Mouse (Mus musculus) heart, embryonic 13.5 days (tissue): Measurements from ENCODE around the gene Peli2. TPM values are rescaled to one million over a fixed set of nuclear protein-coding genes. Genes with fewer than 3 reads are reported as not detected.

Experiments
- ATAC-seq: fragments of 200-750 bp; cut with Nextera tagmentation; 2 replicates; pipeline ENCODE4 v1.8.0; 2017; ENCODE audit warnings: moderate TSS enrichment; ENCODE audit not compliant: insufficient number of reproducible peaks, low FRiP score, low TSS enrichment; ENCODE audit errors: extremely low read depth
- H3K27ac ChIP-seq: fragments of 300-500 bp; sonication (generic); replicated peaks from 2 replicates; pipeline ENCODE4 v1.5.1; 2015; ENCODE audit warnings: moderate library complexity, mild to moderate bottlenecking, inconsistent platforms
- H3K27me3 ChIP-seq: fragments of 300-500 bp; sonication (generic); replicated peaks from 2 replicates; pipeline ENCODE4 v1.6.1; 2015; ENCODE audit warnings: mild to moderate bottlenecking, inconsistent platforms
- H3K36me3 ChIP-seq: fragments of 300-500 bp; sonication (generic); 2 replicates; pipeline ENCODE4 v1.6.1; 2015; ENCODE audit warnings: mild to moderate bottlenecking, inconsistent platforms
- H3K4me1 ChIP-seq: fragments of 300-500 bp; sonication (generic); 2 replicates; pipeline ENCODE4 v1.6.1; 2015; ENCODE audit warnings: inconsistent platforms
- H3K4me2 ChIP-seq: fragments of 300-500 bp; sonication (generic); 2 replicates; pipeline ENCODE4 v1.6.1; 2015; ENCODE audit warnings: inconsistent platforms, mild to moderate bottlenecking, moderate library complexity
- H3K4me3 ChIP-seq: fragments of 300-500 bp; sonication (generic); 2 replicates; pipeline ENCODE4 v1.5.1; 2015; ENCODE audit warnings: moderate library complexity, mild to moderate bottlenecking, inconsistent platforms
- H3K9ac ChIP-seq: fragments of 300-500 bp; sonication (generic); 2 replicates; pipeline ENCODE4 v1.6.1; 2015; ENCODE audit warnings: inconsistent platforms, mild to moderate bottlenecking, moderate library complexity
- H3K9me3 ChIP-seq: fragments of 300-500 bp; sonication (generic); 2 replicates; pipeline ENCODE4 v1.6.1; 2016; ENCODE audit warnings: inconsistent platforms
- WGBS: fragments of 180-500 bp; shearing (Covaris S2); methylation state at CpG from one replicate; pipeline ENCODE4 v1.1.7; 2015; ENCODE audit warnings: mixed read lengths; 5-methylcytosine and 5-hydroxymethylcytosine counted together
- polyA plus RNA-seq: library from polyadenylated mRNA; unstranded; fragments of >200 nt; fragmentation: Nextera tagmentation; extraction: Ambion mirVana; gene quantifications from 2 replicates; pipeline ENCODE4 v1.2.1, GENCODE M21; 2015

Peli2 gene
- polyA plus RNA-seq, 1 experiment from 2014 or later = 2.9 TPM

- ATAC-seq = no peak
- Histone ChIP-seq H3K9ac (no peak overlapping the region), H3K36me3 (no peaks in the 10 kb centered on the region), H3K9me3 (no peaks in the 10 kb centered on the region), H3K27ac (no peak overlapping the region), H3K4me3 (no peak overlapping the region), H3K4me2 (no peak overlapping the region), H3K4me1 (no peaks in the 10 kb centered on the region), H3K27me3 (peaks cover 6% of the 10 kb centered on the region)
- 85% methylated on average over 8 of the region's 8 CpGs for whole genome bisulfite sequencing
These were observed 34.0 kb downstream of the Peli2 start for GRCm38 (mm10) chr14:48154641-48155040.

GRCm38 (mm10) chr14:48155153-48155552 is 34.5 kb downstream of the Peli2 start:
- H3K4me1 ChIP-seq = no peaks in the 10 kb centered on the region
- 60% methylated on average over 13 of the region's 13 CpGs for WGBS
- H3K27ac ChIP-seq = no peak overlapping the region
- no peak overlapping the region for H3K4me3 ChIP-seq
- no peak for ATAC-seq
- H3K4me2 ChIP-seq = no peak overlapping the region
- H3K36me3 ChIP-seq = no peaks in the 10 kb centered on the region
- H3K9ac ChIP-seq = no peak overlapping the region
- peaks cover 1% of the 10 kb centered on the region; the same call in 1 of the 2 replicates for H3K27me3 ChIP-seq
- H3K9me3 ChIP-seq = no peaks in the 10 kb centered on the region

- H3K27ac ChIP-seq = no peak overlapping the region
- no peaks in the 10 kb centered on the region for H3K27me3 ChIP-seq
- no peak overlapping the region for H3K9ac ChIP-seq
- 75% methylated on average over 3 of the region's 3 CpGs for WGBS
- H3K4me2 ChIP-seq = no peak overlapping the region
- no peaks in the 10 kb centered on the region for H3K36me3 ChIP-seq
- no peak overlapping the region for H3K4me3 ChIP-seq
- ATAC-seq = no peak
- H3K4me1 ChIP-seq = no peaks in the 10 kb centered on the region
- no peaks in the 10 kb centered on the region for H3K9me3 ChIP-seq
These were observed 36.5 kb downstream of the Peli2 start for GRCm38 (mm10) chr14:48157085-48157484.

DNA sequence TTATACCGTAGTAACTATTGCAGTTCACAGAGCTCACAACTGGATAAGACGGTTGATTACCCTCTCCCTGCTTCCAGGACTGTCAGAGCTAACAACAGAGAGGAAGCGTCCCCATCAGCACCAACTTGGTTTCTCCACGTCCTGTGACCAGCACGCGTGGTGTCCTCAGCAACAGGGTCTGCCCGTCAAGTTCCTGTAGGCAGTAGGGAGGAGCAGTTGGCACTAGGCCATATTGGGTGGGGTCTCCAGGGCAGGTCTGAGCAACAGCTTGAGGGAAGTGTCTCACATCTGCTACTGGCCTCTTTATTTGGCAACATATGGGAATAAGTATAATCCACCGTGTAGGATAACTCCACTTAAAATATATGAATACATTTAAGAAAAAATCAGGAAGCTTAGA is 37.2 kb downstream of the Peli2 start:
- no peak for ATAC-seq
- 77% methylated on average over 8 of the region's 8 CpGs for WGBS
- Histone ChIP-seq H3K36me3 (no peaks in the 10 kb centered on the region), H3K27me3 (no peaks in the 10 kb centered on the region), H3K4me3 (no peak overlapping the region), H3K4me2 (no peak overlapping the region), H3K27ac (no peak overlapping the region), H3K4me1 (peaks cover 5% of the 10 kb centered on the region), H3K9ac (no peak overlapping the region), H3K9me3 (no peaks in the 10 kb centered on the region)

DNA sequence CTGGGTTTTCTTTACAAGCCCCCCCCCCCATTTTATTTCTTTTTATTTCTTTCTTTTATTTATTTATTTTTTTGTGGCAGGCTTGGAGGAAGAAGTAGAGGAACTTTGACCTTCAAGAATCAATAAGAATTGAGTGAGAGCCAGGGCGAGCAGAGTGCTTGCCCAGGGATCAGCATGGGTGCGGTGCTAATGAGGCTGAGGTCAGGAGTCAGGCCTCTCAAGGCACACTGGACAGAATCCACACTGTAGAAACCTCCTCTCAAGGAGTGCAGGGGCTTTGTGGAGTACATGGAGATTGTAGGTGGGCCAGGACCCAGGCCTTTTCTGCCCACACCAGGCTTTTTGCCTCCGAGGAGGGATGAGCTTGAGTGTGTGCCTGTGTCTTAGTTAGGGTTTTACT is 38.8 kb downstream of the Peli2 start:
- no peak for ATAC-seq
- Histone ChIP-seq H3K4me3 (no peak overlapping the region), H3K27ac (no peak overlapping the region), H3K9me3 (no peaks in the 10 kb centered on the region), H3K4me2 (no peak overlapping the region), H3K4me1 (peaks cover 15% of the 10 kb centered on the region), H3K27me3 (no peaks in the 10 kb centered on the region), H3K9ac (no peak overlapping the region), H3K36me3 (no peaks in the 10 kb centered on the region)
- 81% methylated on average over 3 of the region's 3 CpGs for WGBS

DNA sequence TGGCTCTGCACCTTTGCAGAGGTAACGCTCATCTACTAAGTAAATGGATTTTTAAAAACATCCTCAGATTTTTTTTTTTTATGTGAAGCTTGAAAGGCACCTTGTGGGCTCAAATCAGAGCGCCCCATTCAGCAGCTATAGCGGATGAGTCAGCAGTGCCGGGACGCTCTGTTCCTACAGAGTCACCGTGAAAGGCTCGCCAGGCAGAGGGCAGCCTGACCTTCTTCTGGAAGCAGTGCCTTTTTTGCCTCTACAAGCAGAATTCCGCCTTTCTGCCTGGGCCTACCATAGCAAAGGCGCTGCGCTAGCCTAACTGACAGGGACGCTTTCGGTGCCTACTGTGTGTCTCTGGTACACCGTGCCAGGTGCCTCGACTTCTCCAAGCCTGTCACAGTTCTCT is 41.8 kb downstream of the Peli2 start:
- H3K36me3 ChIP-seq = no peaks in the 10 kb centered on the region
- ATAC-seq = no peak
- H3K4me2 ChIP-seq = no peak overlapping the region
- H3K4me3 ChIP-seq = no peak overlapping the region
- no peak overlapping the region for H3K27ac ChIP-seq
- H3K27me3 ChIP-seq = 0 out of 2 replicates have a peak, but pooled peaks cover 3% of the 10 kb centered on the region
- H3K9ac ChIP-seq = no peak overlapping the region
- H3K4me1 ChIP-seq = peaks cover 15% of the 10 kb centered on the region
- H3K9me3 ChIP-seq = no peaks in the 10 kb centered on the region
- 66% methylated on average over 14 of the region's 14 CpGs for WGBS

DNA sequence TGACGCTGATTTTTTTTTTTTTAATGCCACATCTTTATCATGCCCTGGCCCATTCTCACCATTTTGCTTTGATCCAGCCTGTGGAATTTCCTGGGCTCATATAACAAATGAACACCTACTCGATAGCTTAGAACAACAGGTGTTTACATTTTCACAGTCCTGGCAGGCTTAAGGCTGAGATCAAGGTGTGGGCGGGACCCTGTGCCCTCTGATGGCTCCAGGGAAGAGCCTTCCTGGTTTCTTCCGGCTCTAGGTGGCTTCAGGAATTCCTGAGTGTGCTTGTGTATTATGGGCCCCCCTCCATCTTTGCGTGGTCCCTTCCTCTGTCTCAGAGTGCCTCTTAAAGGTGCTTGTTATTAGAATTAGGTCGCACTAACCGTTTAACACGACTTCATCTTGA is 44.3 kb downstream of the Peli2 start:
- Histone ChIP-seq H3K4me1 (peaks cover 15% of the 10 kb centered on the region), H3K4me3 (no peak overlapping the region), H3K9me3 (no peaks in the 10 kb centered on the region), H3K36me3 (no peaks in the 10 kb centered on the region), H3K27ac (no peak overlapping the region), H3K9ac (no peak overlapping the region), H3K27me3 (0 out of 2 replicates have a peak, but pooled peaks cover 3% of the 10 kb centered on the region), H3K4me2 (no peak overlapping the region)
- 49% methylated on average over 8 of the region's 8 CpGs for WGBS
- no peak for ATAC-seq

- Histone ChIP-seq H3K27me3 (0 out of 2 replicates have a peak, but pooled peaks cover 3% of the 10 kb centered on the region), H3K9me3 (no peaks in the 10 kb centered on the region), H3K4me3 (no peak overlapping the region), H3K9ac (no peak overlapping the region), H3K4me1 (peaks cover 15% of the 10 kb centered on the region), H3K4me2 (no peak overlapping the region), H3K27ac (no peak overlapping the region), H3K36me3 (no peaks in the 10 kb centered on the region)
- 79% methylated on average over 9 of the region's 9 CpGs for WGBS
- ATAC-seq = no peak
These were observed 45.8 kb downstream of the Peli2 start for GRCm38 (mm10) chr14:48166396-48166795.

- Histone ChIP-seq H3K4me3 (no peak overlapping the region), H3K27ac (no peak overlapping the region), H3K4me1 (peaks cover 16% of the 10 kb centered on the region), H3K36me3 (no peaks in the 10 kb centered on the region), H3K9me3 (no peaks in the 10 kb centered on the region), H3K9ac (no peak overlapping the region), H3K27me3 (0 out of 2 replicates have a peak, but pooled peaks cover 3% of the 10 kb centered on the region), H3K4me2 (no peak overlapping the region)
- ATAC-seq = no peak
- WGBS = 62% methylated on average over 3 of the region's 3 CpGs
These were observed 46.4 kb downstream of the Peli2 start for GRCm38 (mm10) chr14:48167020-48167419.

GRCm38 (mm10) chr14:48168116-48168515 is 47.5 kb downstream of the Peli2 start:
- H3K27ac ChIP-seq = no peak overlapping the region
- no peak overlapping the region for H3K4me2 ChIP-seq
- H3K4me3 ChIP-seq = no peak overlapping the region
- no peak overlapping the region for H3K9ac ChIP-seq
- ATAC-seq = no peak
- WGBS = 74% methylated on average over 6 of the region's 6 CpGs
- H3K27me3 ChIP-seq = 0 out of 2 replicates have a peak, but pooled peaks cover 3% of the 10 kb centered on the region
- no peaks in the 10 kb centered on the region for H3K9me3 ChIP-seq
- no peaks in the 10 kb centered on the region for H3K36me3 ChIP-seq
- H3K4me1 ChIP-seq = peaks cover 11% of the 10 kb centered on the region

DNA sequence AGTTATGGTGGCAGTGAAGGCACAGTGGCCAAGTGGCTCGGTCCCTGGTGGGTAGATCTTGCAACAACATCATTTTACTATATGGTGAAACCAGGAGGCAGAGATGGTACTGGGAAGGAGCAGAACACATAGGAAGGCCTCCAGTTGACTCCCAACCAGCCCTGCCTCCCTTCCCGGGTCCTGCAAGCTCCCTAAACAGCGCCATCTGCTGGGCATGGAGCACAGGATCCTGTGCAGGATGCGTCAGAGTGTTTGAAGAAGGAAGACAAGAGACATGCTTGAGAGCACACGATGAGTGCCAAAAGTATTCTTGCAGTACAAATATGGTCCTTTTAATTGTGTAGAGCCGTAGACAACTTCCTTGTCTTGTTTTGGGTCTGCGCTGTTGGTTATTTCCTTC is 49.3 kb downstream of the Peli2 start:
- H3K9ac ChIP-seq = no peak overlapping the region
- peaks cover 3% of the 10 kb centered on the region; the same call in 1 of the 2 replicates for H3K4me1 ChIP-seq
- no peak overlapping the region for H3K4me3 ChIP-seq
- no peak for ATAC-seq
- H3K4me2 ChIP-seq = no peak overlapping the region
- WGBS = 50% methylated on average over 7 of the region's 7 CpGs
- H3K27ac ChIP-seq = no peak overlapping the region
- H3K9me3 ChIP-seq = no peaks in the 10 kb centered on the region
- no peaks in the 10 kb centered on the region for H3K36me3 ChIP-seq
- H3K27me3 ChIP-seq = 0 out of 2 replicates have a peak, but pooled peaks cover 3% of the 10 kb centered on the region

GRCm38 (mm10) chr14:48171268-48171667 is 50.6 kb downstream of the Peli2 start:
- WGBS = 71% methylated on average over 12 of the region's 12 CpGs
- Histone ChIP-seq H3K9ac (no peak overlapping the region), H3K4me1 (peaks cover 3% of the 10 kb centered on the region; the same call in 1 of the 2 replicates), H3K36me3 (no peaks in the 10 kb centered on the region), H3K27me3 (no peaks in the 10 kb centered on the region), H3K4me2 (no peak overlapping the region), H3K27ac (no peak overlapping the region; the same call in 1 of the 2 replicates), H3K9me3 (no peaks in the 10 kb centered on the region), H3K4me3 (no peak overlapping the region)
- no peak for ATAC-seq
